Mouse (Mus musculus) spleen, adult 2 months (tissue): ENCODE measurements around the gene Prkag2.

ENCODE experiments used
- CTCF ChIP-seq: fragments of 200-500 bp; IDR thresholded peaks from 2 replicates; pipeline ENCODE4 v1.5.1; 2011; ENCODE audit warnings: mild to moderate bottlenecking, inconsistent platforms; ENCODE audit not compliant: insufficient read depth, insufficient read length, insufficient replicate concordance; ENCODE audit errors: extremely low read depth
- POLR2A ChIP-seq: fragments of 200-500 bp; IDR thresholded peaks from 2 replicates; pipeline ENCODE4 v1.6.1; 2011; ENCODE audit warnings: low read depth, low read length, inconsistent platforms

GRCm38 (mm10) chr5:24861449-24861930 lies 239.0 kb downstream of the Prkag2 start:
- no peak for TF ChIP-seq CTCF
- TF ChIP-seq POLR2A: no peak
